Mouse (Mus musculus): ENCODE results near the gene Mc3r.

DNA sequence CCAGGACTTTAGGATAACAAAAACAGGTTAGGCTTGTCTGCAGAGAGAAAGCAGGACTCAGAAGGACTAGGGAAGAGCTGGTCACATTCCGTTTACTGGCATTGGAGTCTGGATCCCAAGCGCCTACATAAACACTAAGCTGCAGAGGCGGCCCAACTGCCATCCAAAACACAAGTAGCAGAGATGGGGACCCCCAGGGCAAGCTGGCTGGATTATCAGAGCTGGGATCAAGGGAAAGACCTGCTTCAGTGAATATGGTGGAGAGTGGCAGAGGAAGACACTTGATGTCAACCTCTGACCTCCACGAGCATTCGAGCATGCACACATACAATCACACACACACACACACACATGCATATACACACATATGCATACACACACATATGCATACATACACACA is 34.0 kb upstream of the Mc3r start:
- TF ChIP-seq CTCF (IDR thresholded peaks at IDR 0.05; ENCODE audit: extremely low read depth, insufficient read length, insufficient replicate concordance, low read depth, low read length) (no peak), POLR2A (IDR thresholded peaks at IDR 0.05; ENCODE audit: low read depth, low read length) (no peak)

All from small intestine, adult 2 months (tissue).